Mouse (Mus musculus): ENCODE data around the gene Elmo3.

Elmo3 gene

GRCm38 (mm10) chr8:105298351-105299252, 6.8 kb upstream of the Elmo3 start:
- no peak for DNase-seq (ENCODE audit: low read depth)

DNA sequence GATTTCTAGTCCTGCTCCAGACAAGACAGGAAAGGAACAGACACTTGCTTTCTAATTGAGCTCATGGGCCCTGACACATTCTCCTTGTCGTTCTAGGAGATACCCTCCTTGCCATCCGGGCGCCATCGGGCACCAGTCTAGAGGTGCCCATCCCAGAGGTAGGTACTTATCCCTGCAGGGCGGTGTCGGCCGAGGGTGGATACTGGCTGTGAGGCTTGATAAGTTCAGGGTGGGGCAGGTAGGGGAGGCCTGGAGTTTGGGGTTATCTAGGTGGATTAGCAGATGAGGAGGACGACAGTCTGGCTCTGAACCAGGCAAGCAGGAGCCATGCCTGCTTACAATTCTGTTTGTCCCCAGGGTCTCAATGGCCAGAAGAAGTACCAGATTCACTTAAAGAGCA, 5.4 kb upstream of the Elmo3 start:
- no peak for DNase-seq (ENCODE audit: low read depth)

GRCm38 (mm10) chr8:105303396-105303795, 2.0 kb upstream of the Elmo3 start:
- DNase-seq (ENCODE audit: low read depth): no peak

- no peak for DNase-seq (ENCODE audit: low read depth)
These were observed 1.5 kb upstream of the Elmo3 start for GRCm38 (mm10) chr8:105303874-105304273.

DNA sequence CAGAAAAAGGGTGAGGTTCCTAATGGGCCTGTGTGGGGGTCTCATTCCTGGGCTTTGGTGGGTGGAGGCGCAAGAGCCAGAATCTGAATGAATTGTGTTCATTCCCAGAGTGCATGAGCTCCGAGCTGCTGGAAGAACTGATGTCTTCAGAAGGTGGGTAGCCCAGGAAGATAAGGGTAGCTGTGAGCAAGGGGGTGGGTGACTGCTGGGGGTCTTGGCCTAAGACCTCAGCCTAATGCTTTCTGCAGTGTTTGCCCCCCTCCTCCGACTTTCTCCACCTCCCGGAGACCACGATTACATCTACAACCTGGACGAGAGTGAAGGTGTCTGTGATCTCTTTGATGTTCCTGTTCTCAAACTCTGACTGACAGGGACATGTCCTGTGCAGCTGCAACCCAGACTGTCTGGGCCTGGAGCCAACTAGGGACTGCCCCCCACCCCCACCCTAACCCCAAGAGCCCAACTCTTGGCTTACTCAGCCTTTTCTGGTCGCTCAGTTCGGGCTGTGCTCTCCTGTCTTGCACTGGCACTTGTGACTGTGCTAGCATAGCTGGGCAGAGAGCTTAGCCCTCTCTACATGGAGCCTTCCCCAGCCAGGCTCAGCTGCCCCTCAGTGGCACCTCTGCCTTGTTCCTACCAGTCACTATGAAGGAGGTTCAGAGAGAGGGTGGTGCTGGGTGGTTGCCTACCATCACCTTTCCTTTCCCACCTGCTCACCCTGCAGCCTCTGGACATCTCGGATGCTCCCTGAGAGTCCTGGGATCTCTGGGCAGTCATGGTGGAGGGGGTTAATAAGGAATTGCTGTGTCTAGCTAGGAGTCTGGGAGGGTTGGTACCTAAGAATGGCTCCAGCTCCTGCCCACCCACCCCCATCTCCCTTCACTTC, 833 bp upstream of the Elmo3 start:
- DNase-seq (ENCODE audit: low read depth): no peak

- no peak for DNase-seq (ENCODE audit: low read depth)
These were observed 818 bp downstream of the Elmo3 start for GRCm38 (mm10) chr8:105306146-105306691.

- DNase-seq (ENCODE audit: low read depth): no peak
These were observed 2.3 kb downstream of the Elmo3 start for GRCm38 (mm10) chr8:105307670-105308069.

DNA sequence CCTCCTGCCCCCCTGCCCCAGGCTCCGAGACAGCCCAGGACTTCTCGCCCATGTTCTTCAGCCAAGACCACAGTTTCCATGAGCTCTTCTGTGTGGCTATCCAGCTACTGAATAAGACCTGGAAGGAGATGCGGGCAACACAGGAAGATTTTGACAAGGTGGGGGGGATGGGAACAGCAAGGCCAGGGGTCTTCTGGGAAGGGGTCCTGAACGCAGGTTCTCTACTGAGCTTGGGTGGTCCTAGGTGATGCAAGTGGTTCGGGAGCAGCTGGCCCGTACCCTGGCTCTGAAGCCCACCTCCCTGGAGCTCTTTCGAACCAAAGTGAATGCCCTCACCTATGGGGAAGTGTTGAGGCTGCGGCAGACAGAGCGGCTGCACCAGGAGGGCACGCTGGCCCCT, 3.0 kb downstream of the Elmo3 start:
- DNase-seq (ENCODE audit: low read depth): no peak

DNA sequence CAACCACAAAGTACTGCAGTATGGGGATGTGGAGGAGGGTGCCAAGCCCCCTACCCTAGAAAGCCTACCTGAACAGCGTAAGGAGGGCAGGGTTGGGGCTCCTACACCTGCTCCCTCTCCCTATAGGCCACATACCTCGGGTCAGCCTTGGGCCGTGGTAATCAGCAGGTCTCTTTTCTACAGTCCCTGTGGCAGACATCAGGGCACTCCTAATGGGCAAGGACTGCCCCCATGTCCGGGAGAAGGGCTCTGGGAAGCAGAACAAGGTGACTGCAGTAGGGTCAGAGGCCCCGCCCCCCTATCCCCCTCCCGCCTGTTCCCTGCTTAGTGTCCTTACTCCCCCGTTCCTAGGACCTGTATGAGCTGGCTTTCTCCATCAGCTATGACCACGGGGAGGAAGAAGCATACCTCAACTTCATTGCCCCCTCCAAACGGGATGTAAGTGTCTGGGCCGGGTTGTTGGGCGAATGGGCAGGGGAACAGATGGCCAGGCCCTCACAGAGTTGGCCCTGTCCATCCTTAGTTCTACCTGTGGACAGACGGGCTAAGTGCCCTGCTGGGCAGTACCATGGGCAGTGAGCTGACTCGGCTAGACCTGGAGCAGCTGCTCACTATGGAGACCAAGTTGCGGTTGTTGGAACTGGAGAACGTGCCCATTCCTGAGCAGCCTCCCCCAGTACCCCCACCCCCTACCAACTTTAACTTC, 3.9 kb downstream of the Elmo3 start:
- DNase-seq (ENCODE audit: low read depth): no peak

- no peak for DNase-seq (ENCODE audit: low read depth)
These were observed 4.7 kb downstream of the Elmo3 start for GRCm38 (mm10) chr8:105310118-105310517.

GRCm38 (mm10) chr8:105311718-105312117, 6.3 kb downstream of the Elmo3 start:
- no peak for DNase-seq (ENCODE audit: low read depth)

DNA sequence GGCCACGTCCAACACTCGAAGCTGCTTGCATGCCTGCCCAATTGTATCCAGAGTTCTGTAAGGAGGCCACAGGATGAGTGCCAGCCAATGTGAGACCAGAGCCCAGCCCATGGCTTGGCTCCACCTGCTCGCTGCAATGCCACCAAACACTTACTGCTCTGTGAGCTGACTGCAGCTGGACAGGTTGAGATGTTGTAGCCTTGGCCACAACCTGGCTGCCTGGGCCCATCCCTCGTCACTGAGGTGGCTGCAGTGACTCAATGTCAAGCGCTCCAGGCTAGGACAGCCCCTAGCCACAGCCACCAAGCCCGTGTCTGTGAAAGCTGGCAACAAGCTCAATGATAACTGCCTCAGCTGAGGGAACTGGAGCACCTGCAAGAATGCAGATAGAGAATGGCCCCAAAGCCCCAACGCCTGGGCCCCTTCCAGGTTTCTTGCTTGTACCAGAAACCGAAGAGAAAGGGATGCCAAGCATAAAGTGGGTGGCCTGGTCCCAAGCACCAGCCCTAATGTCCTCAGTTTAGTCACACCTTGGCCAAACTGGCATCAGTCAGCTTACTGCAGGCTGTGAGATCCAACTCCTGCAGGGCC, 7.6 kb downstream of the Elmo3 start:
- no peak for DNase-seq (ENCODE audit: low read depth)

DNA sequence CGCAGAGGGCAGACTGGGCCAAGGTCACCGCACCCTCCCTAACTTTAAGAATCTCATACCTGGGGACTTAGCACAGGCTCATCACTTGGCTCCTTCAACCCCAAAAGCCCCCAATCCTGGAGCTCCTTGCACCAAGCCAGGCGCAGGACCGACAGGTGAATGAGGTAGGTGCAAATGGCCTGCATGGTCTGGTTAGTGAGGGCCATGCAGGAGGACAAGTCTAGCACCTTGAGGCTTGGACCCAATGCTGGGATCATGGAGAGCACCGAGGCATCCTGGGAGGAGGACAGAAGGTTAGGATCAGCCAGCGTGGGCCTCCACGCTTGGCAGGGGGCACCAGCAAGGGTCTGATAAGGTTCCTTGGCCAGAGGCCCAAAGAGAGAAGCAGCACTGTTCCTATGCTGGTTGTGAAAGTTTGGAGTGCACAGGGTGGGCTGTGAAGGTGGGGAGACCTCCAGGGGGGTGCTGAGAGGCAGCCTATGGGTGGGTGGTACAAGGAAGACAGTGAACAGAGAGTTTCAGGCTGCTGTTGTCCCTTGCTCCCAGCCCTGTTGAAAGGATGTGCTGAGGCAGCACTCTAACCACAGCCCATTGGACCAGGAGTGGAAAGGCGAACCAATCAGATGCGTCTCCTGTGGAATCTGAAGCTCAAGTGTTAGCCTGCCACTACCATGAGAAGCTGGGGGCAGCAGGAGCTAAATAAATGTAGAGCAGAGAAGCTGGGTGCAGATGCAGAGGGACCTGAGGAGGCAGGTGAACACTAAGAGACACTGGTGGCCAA, 8.4 kb downstream of the Elmo3 start:
- DNase-seq (ENCODE audit: low read depth): no peak

GRCm38 (mm10) chr8:105315073-105315769, 9.8 kb downstream of the Elmo3 start:
- no peak for DNase-seq (ENCODE audit: low read depth)

DNA sequence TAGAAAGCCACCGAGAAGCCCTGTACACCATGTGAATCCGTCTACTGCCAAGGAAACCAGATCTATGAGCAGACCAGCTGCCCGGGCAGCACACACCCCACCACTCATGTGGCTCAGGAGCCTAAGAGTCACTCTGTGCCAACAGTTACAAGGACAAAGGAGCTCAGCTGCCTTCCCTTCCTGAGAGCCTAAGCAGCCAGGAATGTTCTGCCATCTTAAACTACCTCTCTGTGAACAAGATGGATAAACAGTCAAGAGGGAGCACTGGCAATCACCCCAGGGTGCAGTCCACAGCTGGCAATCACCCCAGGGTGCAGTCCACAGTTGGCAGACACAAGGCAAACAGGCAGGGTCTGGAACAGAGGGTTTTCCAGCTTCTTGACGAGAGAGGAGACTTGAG, 12.5 kb downstream of the Elmo3 start:
- no peak for DNase-seq (ENCODE audit: low read depth)

DNA sequence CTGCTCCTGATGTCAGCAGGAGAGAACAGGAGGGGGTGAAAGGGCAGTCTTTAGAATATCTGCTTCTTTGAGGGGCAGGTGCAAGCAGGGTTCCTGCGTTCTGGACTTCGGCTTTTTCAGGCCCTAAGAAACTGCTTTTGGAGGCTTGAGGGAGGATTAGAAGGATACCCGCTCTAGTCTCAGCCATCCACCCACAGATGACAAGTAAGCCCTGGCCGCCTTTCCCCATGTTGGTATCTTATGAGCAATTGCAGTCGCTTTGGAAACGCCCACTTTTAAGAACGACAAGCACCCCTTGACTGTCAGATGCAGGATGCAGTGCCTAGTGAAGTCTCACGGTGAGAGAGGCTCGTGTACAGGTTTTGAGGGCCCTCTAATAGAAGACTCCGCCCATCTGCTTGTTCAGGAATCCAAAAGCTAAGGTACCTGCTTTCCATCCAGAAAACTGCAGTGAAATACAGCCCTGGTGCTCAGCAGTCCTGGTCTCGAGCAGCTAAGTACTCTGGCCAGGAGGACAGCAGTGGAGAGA, 13.3 kb downstream of the Elmo3 start:
- DNase-seq (ENCODE audit: low read depth): no peak

DNA sequence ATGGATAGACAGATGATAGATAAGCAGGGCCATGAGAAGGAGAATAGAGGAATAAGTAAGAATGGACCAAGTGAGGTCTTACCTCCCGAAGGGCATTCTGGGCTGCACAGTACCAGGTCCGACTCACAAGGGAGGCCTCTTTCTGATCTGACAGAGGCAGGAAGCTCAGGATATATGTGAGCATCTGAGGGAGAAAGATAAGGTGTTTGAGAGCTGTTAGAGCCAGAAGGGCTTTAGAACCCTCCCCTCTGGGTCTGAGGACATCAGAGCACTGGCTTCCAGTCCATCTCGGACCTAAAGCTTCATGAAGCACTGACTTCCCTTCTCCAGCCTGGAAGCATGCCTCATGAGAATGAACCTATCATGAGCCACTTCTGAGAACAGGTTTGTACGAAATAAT, 17.8 kb downstream of the Elmo3 start:
- DNase-seq (ENCODE audit: low read depth): no peak

- DNase-seq (ENCODE audit: low read depth): no peak
These were observed 20.3 kb downstream of the Elmo3 start for GRCm38 (mm10) chr8:105325641-105326093.

DNA sequence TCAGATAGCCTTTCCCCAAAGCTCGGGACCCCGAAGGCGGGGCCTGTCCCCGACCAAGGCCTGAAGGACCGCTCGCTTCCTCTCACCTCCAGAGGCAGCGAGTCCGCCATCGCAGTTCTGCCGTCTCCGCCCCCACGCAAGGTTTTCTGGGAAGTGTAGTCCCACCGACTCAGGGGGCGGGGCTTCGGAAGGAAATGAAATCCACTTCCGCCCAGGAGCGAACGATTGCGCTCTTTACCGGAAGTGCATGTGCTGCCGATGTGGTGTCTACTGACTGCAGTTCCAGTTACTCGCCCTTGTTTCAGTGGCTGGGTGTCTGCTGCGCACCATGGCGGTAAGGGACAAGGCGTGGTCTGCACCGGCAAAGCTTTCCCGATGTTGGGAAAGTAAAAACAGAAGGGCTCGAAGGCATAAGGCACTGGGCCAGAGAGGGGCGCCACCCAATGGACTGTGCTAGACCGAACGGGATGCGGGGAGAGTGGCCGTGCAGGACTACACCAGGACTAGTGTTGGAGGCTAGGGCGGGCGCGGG, 20.8 kb downstream of the Elmo3 start, which contains the start of the genes Lrrc29 and Tmem208:
TSS of gene Lrrc29 (minus strand) at position 138 of the 532 bp plus-strand sequence.
TSS of gene Tmem208 (plus strand) at position 214 of the 532 bp plus-strand sequence.
- peak; percentile 94 for DNase-seq (ENCODE audit: low read depth)

Data from c-Kit-positive CD71-negative TER-119-negative erythroid progenitor cells, embryonic 14.5 days (primary cell).